Mouse (Mus musculus): Measurements from ENCODE around the gene Zbtb41.
"Not testable (repeated sequence)": the region's sequence is repeated elsewhere in the genome, so short reads cannot be mapped to it uniquely, and the experiment has no call there.

Zbtb41 gene

GRCm38 (mm10) chr1:139421875-139422791 is at the start of gene Zbtb41:
Gene Zbtb41, plus strand, starts transcription at chr1:139422288.
- peak; percentile 92 for DNase-seq

GRCm38 (mm10) chr1:139375900-139376299 is 46.2 kb upstream of the Zbtb41 start:
- DNase-seq: no peak

GRCm38 (mm10) chr1:139376638-139377286 is 45.3 kb upstream of the Zbtb41 start, which contains the start of gene Crb1:
Gene Crb1, minus strand, starts transcription at chr1:139377100.
- DNase-seq: no peak

- no peak for DNase-seq
These were observed 43.0 kb upstream of the Zbtb41 start for GRCm38 (mm10) chr1:139378861-139379620.

- DNase-seq: no peak
These were observed 42.5 kb upstream of the Zbtb41 start for GRCm38 (mm10) chr1:139379621-139379984.

GRCm38 (mm10) chr1:139391747-139392146 is 30.3 kb upstream of the Zbtb41 start:
- no peak for DNase-seq

GRCm38 (mm10) chr1:139396589-139396988 is 25.5 kb upstream of the Zbtb41 start:
- DNase-seq: no peak

GRCm38 (mm10) chr1:139405766-139406165 is 16.3 kb upstream of the Zbtb41 start:
- no peak for DNase-seq

- no peak for DNase-seq
These were observed 14.4 kb upstream of the Zbtb41 start for GRCm38 (mm10) chr1:139407701-139408100.

GRCm38 (mm10) chr1:139412365-139412764 is 9.7 kb upstream of the Zbtb41 start:
- DNase-seq: not testable (repeated sequence)

GRCm38 (mm10) chr1:139413465-139413864 is 8.6 kb upstream of the Zbtb41 start:
- no peak for DNase-seq

- no peak for DNase-seq
These were observed 590 bp upstream of the Zbtb41 start for GRCm38 (mm10) chr1:139421521-139421874.

- DNase-seq: peak; percentile 23
These were observed 853 bp downstream of the Zbtb41 start for GRCm38 (mm10) chr1:139422941-139423340.

GRCm38 (mm10) chr1:139423931-139424330 is 1.8 kb downstream of the Zbtb41 start:
- no peak for DNase-seq

- DNase-seq: no peak
These were observed 2.9 kb downstream of the Zbtb41 start for GRCm38 (mm10) chr1:139425006-139425405.

- DNase-seq: no peak
These were observed 16.3 kb downstream of the Zbtb41 start for GRCm38 (mm10) chr1:139438373-139438772.

GRCm38 (mm10) chr1:139443103-139443502 is 21.0 kb downstream of the Zbtb41 start:
- not testable (repeated sequence) for DNase-seq

GRCm38 (mm10) chr1:139454340-139455225 is 32.5 kb downstream of the Zbtb41 start, which contains the start of gene Aspm:
Gene Aspm, plus strand, starts transcription at chr1:139454772.
- peak; percentile 88 for DNase-seq

GRCm38 (mm10) chr1:139455226-139455869 is 33.3 kb downstream of the Zbtb41 start:
- no peak for DNase-seq

- no peak for DNase-seq
These were observed 38.7 kb downstream of the Zbtb41 start for GRCm38 (mm10) chr1:139460807-139461206.

GRCm38 (mm10) chr1:139465936-139466335 is 43.8 kb downstream of the Zbtb41 start:
- DNase-seq: no peak

- no peak for DNase-seq
These were observed 56.8 kb downstream of the Zbtb41 start for GRCm38 (mm10) chr1:139478898-139479297.
